Mouse (Mus musculus): ENCODE measurements at regions not wholly inside any gene's neighbourhood (a gene's known extent, or its start where the extent isn't known, plus 50 kb on each side); places are given as distances from the start of the nearest gene placed in this dataset.
A peak's percentile ranks its signal among the peaks of the same experiment; 100 is the strongest.

- ChIA-PET POLR2A (no interaction called here), CTCF (no interaction called here)
- ATAC-seq (no peak), DNase-seq (ENCODE audit: low read depth, low spot score) (no peak)
- TF ChIP-seq CTCF (IDR thresholded peaks at IDR 0.05): no peak
- in situ Hi-C loops (cut with MboI; ENCODE audit: low pct_unique_long_range_greater_than_20kb): loop anchor here (25.0 kb wide), 1 partner anchor 1672 kb away; no protein-coding TSS in a partner anchor
- no peaks in the 10 kb centered on the region for H3K27me3 ChIP-seq
These were observed 342.7 kb downstream of the Cps1 start for GRCm38 (mm10) chr1:67465527-67465926.

GRCm38 (mm10) chr1:67477006-67477405 is 354.2 kb downstream of the Cps1 start:
- in situ Hi-C loops (cut with MboI; ENCODE audit: low pct_unique_long_range_greater_than_20kb): no loop called here
- no peak for DNase-seq (ENCODE audit: low read depth, low spot score)
- TF ChIP-seq CTCF (IDR thresholded peaks at IDR 0.05): no peak
- ChIA-PET CTCF (interaction anchor here (1.3 kb wide), 1 partner anchor 13 kb away, joined by 4 read pairs; no protein-coding TSS in a partner anchor), POLR2A (no interaction called here)
- no peak for ATAC-seq
- H3K27me3 ChIP-seq: no peaks in the 10 kb centered on the region

- no peaks in the 10 kb centered on the region for H3K27me3 ChIP-seq
- in situ Hi-C loops (cut with MboI; ENCODE audit: low pct_unique_long_range_greater_than_20kb): no loop called here
- DNase-seq (ENCODE audit: low read depth, low spot score): no peak
- ChIA-PET CTCF (interaction anchor here (0.6 to 1.3 kb wide), 2 partner anchors 14 to 256 kb away, joined by 3 to 4 read pairs; no protein-coding TSS in a partner anchor), POLR2A (no interaction called here)
- no peak for ATAC-seq
- peak; percentile 30 for TF ChIP-seq CTCF (IDR thresholded peaks at IDR 0.05)
These were observed 355.1 kb downstream of the Cps1 start for GRCm38 (mm10) chr1:67477966-67478365.

GRCm38 (mm10) chr1:67481974-67482373 is 359.1 kb downstream of the Cps1 start:
- DNase-seq (ENCODE audit: low read depth, low spot score) (no peak), ATAC-seq (no peak)
- ChIA-PET CTCF (interaction anchor here (1.3 to 1.4 kb wide), 2 partner anchors 12 kb away, joined by 3 to 5 read pairs; no protein-coding TSS in a partner anchor), POLR2A (no interaction called here)
- in situ Hi-C loops (cut with MboI; ENCODE audit: low pct_unique_long_range_greater_than_20kb): no loop called here
- TF ChIP-seq CTCF (IDR thresholded peaks at IDR 0.05): no peak
- H3K27me3 ChIP-seq: peaks cover 4% of the 10 kb centered on the region

GRCm38 (mm10) chr1:67504140-67504539 is 381.3 kb downstream of the Cps1 start:
- ChIA-PET POLR2A (no interaction called here), CTCF (no interaction called here)
- ATAC-seq (no peak), DNase-seq (ENCODE audit: low read depth, low spot score) (no peak)
- in situ Hi-C loops (cut with MboI; ENCODE audit: low pct_unique_long_range_greater_than_20kb): no loop called here
- H3K27me3 ChIP-seq: no peaks in the 10 kb centered on the region
- no peak for TF ChIP-seq CTCF (IDR thresholded peaks at IDR 0.05)

- H3K27me3 ChIP-seq: no peaks in the 10 kb centered on the region
- ATAC-seq (no peak), DNase-seq (ENCODE audit: low read depth, low spot score) (no peak)
- no peak for TF ChIP-seq CTCF (IDR thresholded peaks at IDR 0.05)
- ChIA-PET POLR2A (no interaction called here), CTCF (no interaction called here)
- in situ Hi-C loops (cut with MboI; ENCODE audit: low pct_unique_long_range_greater_than_20kb): no loop called here
These were observed 382.9 kb downstream of the Cps1 start for GRCm38 (mm10) chr1:67505746-67506145.

- peaks cover 3% of the 10 kb centered on the region for H3K27me3 ChIP-seq
- ATAC-seq (no peak), DNase-seq (ENCODE audit: low read depth, low spot score) (no peak)
- ChIA-PET CTCF (no interaction called here), POLR2A (no interaction called here)
- in situ Hi-C loops (cut with MboI; ENCODE audit: low pct_unique_long_range_greater_than_20kb): no loop called here
- no peak for TF ChIP-seq CTCF (IDR thresholded peaks at IDR 0.05)
These were observed 395.5 kb downstream of the Cps1 start for GRCm38 (mm10) chr1:67518295-67518694.

- in situ Hi-C loops (cut with MboI; ENCODE audit: low pct_unique_long_range_greater_than_20kb): no loop called here
- no peak for TF ChIP-seq CTCF (IDR thresholded peaks at IDR 0.05)
- ATAC-seq: no peak
- DNase-seq (ENCODE audit: low read depth, low spot score): no peak
- CTCF ChIA-PET: no interaction called here
- H3K27me3 ChIP-seq: peaks cover 6% of the 10 kb centered on the region
- POLR2A ChIA-PET: no interaction called here
These were observed 435.9 kb downstream of the Cps1 start for GRCm38 (mm10) chr1:67558728-67559127.

GRCm38 (mm10) chr1:67559179-67559578 is 436.4 kb downstream of the Cps1 start:
- DNase-seq (ENCODE audit: low read depth, low spot score) (no peak), ATAC-seq (no peak)
- H3K27me3 ChIP-seq: peaks cover 6% of the 10 kb centered on the region
- ChIA-PET POLR2A (no interaction called here), CTCF (no interaction called here)
- no peak for TF ChIP-seq CTCF (IDR thresholded peaks at IDR 0.05)
- in situ Hi-C loops (cut with MboI; ENCODE audit: low pct_unique_long_range_greater_than_20kb): no loop called here

- DNase-seq (ENCODE audit: low read depth, low spot score) (no peak), ATAC-seq (no peak)
- peaks cover 22% of the 10 kb centered on the region for H3K27me3 ChIP-seq
- ChIA-PET POLR2A (interaction anchor here (0.6 kb wide), 1 partner anchor 40 kb away, joined by 4 read pairs; no protein-coding TSS in a partner anchor), CTCF (no interaction called here)
- no peak for TF ChIP-seq CTCF (IDR thresholded peaks at IDR 0.05)
- in situ Hi-C loops (cut with MboI; ENCODE audit: low pct_unique_long_range_greater_than_20kb): no loop called here
These were observed 448.8 kb downstream of the Cps1 start for GRCm38 (mm10) chr1:67571616-67572015.

- peaks cover 6% of the 10 kb centered on the region for H3K27me3 ChIP-seq
- TF ChIP-seq CTCF (IDR thresholded peaks at IDR 0.05): no peak
- in situ Hi-C loops (cut with MboI; ENCODE audit: low pct_unique_long_range_greater_than_20kb): no loop called here
- no peak for ATAC-seq
- DNase-seq (ENCODE audit: low read depth, low spot score): no peak
- ChIA-PET CTCF (no interaction called here), POLR2A (no interaction called here)
These were observed 456.9 kb downstream of the Cps1 start for GRCm38 (mm10) chr1:67579732-67580131.
